Mouse (Mus musculus): ENCODE data around the gene Slc20a1.

Gene Slc20a1

DNA sequence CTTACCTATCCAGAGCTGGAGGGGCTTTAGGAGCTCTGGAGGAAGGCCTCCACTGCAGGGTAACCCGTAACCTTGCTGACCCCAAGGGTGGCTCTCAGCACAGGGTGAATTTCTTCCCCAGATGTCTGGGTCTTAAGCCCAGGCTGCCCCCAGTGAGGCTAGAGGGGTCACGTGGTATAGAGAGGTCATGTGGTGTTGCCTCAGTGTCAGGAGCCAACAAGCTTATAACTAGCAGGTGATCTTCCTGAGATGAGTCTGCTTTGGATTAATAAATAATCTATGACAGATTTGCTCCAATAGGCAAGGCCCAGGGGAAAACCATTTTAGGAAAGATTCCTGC lies 55.0 kb downstream of the Slc20a1 start:
- no peak for DNase-seq (ENCODE audit: low spot score in 2 of 2)

DNA sequence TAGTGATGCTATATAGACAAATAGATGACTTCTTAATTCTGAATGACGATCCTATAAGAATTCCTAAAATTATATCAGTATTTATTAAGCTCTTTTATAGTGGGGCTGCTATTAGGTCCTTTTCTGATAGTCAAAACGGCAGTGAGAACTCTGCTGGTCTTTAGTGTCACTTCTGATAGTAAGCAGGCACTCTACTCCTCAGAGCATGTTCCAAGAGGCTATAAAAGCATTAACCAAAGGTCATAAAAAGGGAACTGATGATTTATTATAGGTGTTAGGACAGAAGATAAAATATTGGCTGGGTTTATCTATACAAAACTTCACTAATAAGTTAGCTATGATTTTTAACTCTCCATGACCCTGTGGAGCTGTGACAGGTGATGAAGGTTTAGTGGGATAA lies 55.5 kb downstream of the Slc20a1 start:
- no peak for DNase-seq (ENCODE audit: low spot score in 2 of 2)

DNA sequence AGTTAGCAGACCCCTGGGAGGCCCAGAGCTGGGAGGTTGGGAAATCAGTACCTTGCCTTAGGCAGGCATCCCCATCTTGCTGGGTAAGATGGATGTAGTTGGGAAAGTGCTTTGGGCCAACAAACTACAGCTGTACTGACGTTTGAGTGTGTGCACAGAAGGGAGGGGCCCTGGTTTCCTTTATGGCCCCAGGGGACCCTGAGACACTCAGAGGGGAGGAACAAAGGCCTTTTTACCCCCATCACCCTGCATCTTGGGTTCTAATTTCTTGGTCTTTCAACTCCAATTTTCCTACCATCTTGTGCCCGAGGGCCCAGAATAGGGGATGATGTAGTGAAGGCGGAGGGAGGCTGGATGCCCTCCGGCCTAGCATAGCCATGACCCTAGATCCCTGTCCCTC lies 57.4 kb downstream of the Slc20a1 start:
- no peak for DNase-seq (ENCODE audit: low spot score in 2 of 2)

DNA sequence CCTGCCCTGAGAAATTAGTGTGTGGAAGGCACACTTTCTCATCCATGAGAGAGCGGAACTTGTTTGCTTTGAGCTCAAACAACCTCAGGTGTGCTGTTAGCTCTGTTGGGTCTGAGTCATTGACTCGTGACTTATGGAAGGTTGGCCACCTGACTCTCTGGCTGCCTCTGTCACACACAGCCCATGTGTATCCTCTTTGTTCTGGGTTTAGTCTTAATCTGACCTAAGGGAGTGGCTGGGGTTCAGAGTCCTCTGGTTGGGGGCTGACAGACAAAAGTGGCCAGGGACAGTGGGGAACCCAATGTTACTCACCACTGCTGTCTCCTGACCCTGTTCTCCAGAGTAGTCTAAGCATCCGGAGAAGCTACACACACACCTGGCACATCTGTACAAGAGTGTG lies 59.5 kb downstream of the Slc20a1 start:
- DNase-seq (ENCODE audit: low spot score in 2 of 2): no peak

DNA sequence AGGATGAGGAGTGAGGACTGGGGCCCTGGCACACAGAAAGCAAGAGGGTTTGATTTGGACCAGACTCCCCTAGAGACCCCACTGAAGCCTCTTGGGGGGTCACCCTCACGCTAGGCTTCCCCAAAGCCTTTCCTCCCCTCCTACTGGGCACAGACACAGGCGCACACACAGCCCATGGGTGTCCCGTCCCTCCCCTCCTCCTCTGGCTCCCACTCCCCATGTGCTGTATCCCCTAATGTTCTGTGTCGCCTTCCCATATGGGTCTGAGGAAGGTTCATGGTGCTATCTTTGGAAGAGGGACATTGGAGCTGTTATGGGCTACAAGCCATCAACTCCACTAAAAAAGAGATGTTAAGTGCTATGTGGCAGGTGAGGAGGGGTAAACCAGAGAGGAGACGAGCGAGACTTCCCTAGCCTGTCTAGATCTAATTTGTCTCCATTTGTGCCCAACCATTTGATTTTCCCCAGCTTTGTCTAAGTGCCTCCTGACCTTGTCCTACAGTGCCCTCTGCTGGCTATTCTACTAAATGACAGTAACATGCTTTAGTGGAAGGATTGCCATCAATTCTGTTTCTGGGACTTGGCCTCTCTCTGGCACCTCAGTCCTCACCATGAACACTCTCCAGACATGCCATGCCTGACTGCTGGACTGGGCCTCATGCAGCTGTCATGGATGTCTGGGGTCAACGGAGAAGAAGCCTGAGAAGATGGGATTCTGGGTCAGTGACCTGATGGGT lies 60.1 kb downstream of the Slc20a1 start:
- peak; percentile 71 to 74 for DNase-seq (ENCODE audit: low spot score in 2 of 2)

DNA sequence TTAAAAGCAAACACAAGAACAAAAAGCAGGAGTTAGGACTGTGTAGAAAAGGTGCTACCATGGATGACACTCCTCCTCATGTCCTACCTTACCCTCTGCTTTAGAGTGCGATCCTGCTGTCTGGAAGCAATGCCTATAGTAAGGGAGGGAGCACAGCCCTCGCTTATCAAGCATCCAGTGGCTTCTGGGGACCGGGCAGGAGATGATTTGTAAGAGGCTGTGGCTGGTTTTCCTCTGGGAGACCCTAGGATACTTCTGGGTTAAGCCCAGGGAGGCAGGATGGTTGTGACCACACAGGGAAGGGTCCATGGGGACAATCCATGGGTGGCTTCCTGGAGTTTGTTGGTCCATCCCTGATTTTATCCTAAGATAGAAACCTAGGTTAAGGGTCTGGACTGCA lies 62.1 kb downstream of the Slc20a1 start:
- no peak for DNase-seq (ENCODE audit: low spot score in 2 of 2)
